Mouse (Mus musculus): ENCODE data around the gene Dmbx1.

GRCm38 (mm10) chr4:115972543-115972942 lies 32.8 kb upstream of the Dmbx1 start:
- TF ChIP-seq MAZ (IDR thresholded peaks at IDR 0.05; ENCODE audit: low read depth, low read length): no peak
- no peak for TF ChIP-seq CTCF (IDR thresholded peaks at IDR 0.05 in 2 of 3, conservative IDR thresholded peaks at IDR 0.05 in 1 of 3; ENCODE audit: control insufficient read depth in 1 of 3, insufficient read depth in 1 of 3, low read depth in 2 of 3, low read length in 3 of 3, poor library complexity in 1 of 3, severe bottlenecking in 1 of 3)
- TF ChIP-seq ZMIZ1 (IDR thresholded peaks at IDR 0.05; ENCODE audit: low read depth, low read length): no peak
- TF ChIP-seq ZKSCAN1 (IDR thresholded peaks at IDR 0.05; ENCODE audit: low read depth, low read length): no peak
- TF ChIP-seq GATA1 (IDR thresholded peaks at IDR 0.05; ENCODE audit: low read depth, low read length): no peak
- no peak for TF ChIP-seq POLR2A (IDR thresholded peaks at IDR 0.05; ENCODE audit: control insufficient read depth in 1 of 2, insufficient read depth in 1 of 2, low read depth in 1 of 2, low read length in 2 of 2, poor library complexity in 1 of 2)
- no peak for TF ChIP-seq RCOR1 (IDR thresholded peaks at IDR 0.05; ENCODE audit: low read depth, low read length)
- TF ChIP-seq ZC3H11A (IDR thresholded peaks at IDR 0.05; ENCODE audit: low read depth, low read length): no peak
- no peak for TF ChIP-seq ETS1 (IDR thresholded peaks at IDR 0.05; ENCODE audit: low read depth, low read length)
- TF ChIP-seq MAX (IDR thresholded peaks at IDR 0.05; ENCODE audit: low read length): no peak
- no peak for TF ChIP-seq NRF1 (IDR thresholded peaks at IDR 0.05; ENCODE audit: insufficient read depth, low read depth, low read length, poor library complexity, severe bottlenecking)
